Mouse (Mus musculus): ENCODE data around the gene Lrrc4b.

DNA sequence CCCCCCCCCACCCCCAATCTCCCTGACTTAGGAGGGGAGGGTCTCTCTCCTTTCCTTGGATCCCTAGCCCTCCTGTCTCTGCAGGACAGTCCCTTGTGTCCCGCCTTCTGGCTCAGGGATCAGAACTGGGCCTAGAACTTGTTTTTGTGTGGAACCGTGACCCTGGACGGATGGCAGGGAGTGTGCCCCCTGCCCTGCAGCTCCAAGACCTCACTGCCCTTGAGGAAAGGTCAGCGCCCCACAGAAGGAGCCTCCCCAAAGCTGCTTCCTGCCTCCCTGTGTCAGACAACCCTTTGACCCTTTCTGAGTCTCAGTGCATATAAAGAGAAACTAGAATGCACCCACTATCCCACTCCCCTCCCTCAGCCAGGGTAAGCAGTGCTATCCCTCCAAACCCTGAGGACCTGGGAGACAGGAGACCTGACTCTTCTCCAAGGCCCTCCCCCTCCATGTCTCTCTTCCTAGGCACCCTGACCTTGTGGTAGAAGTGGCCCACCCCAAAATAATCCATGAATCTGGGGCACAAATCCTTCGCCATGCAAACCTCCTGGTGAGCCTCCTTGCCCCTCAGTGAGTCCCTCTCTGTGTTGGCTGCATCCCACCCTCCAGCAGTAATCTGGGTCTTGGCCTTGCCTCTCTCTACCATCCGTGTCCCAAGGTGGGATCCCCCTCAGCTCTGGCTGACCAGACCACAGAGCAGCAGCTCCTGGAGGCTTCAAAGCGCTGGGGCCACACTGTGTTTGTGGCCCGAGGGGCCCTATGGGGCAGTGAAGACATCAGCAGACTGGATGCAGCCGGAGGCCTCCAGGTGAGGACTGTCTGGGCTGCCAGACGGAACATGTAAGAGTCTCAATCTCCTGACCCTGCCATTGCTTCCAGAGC is 37.4 kb downstream of the Lrrc4b start:
- TF ChIP-seq CTCF (IDR thresholded peaks at IDR 0.05; ENCODE audit: control insufficient read depth, insufficient read depth, insufficient replicate concordance, low read depth, low read length) (no peak), POLR2A (IDR thresholded peaks at IDR 0.05; ENCODE audit: control insufficient read depth, low read depth, low read length) (no peak)

Measured in testis, adult 2 months (tissue).